Comparison of ENCODE assay signal across 10 mouse cellular contexts in genomic region chr9:121058116-121058515, GRCm38 (mm10).
DNase-seq lines count a peak whose midpoint lies in the region; ATAC-seq and TF ChIP-seq lines count a peak whose summit lies in the region.
"Had no signal": no experiment of that assay in that cellular context is flagged by ENCODE, and none has a peak within 500 bp of the region (broad histone marks: within the 10 kb centered on the region; RNA-seq: fewer than 3 reads in every experiment).

No protein-coding gene starts in this region.

- peak; percentile 26 for DNase-seq in gastrocnemius, adult 2 months
- no peak for DNase-seq in gastrocnemius, postnatal 25 days
- DNase-seq in adrenal gland, postnatal 36 days, result peak; percentile 22 to 31
- DNase-seq in heart, postnatal 14 days, result peak; percentile 30 to 50
- DNase-seq in lung, adult 18-20 months, result peak; percentile 23 to 58
- no peak for DNase-seq in cerebellum, adult 9-10 months
- DNase-seq in thymus, postnatal 14 days, result no peak
- DNase-seq: layer of hippocampus, adult 9-11 months had no signal

- intact Hi-C loops in gastrocnemius, adult 2 months (cut with DNase I), result no loop called here
- intact Hi-C loops in heart, postnatal 14 days (cut with DNase I), result loop anchor here (10.0 kb wide), 2 partner anchors 283 to 453 kb away; no protein-coding TSS in a partner anchor

- ATAC-seq in activated CD4-positive, CD25-positive, alpha-beta regulatory T cell, adult 4 months, result no peak

- H3K4me3 ChIP-seq in gastrocnemius, adult 2 months, result no peak overlapping the region
- H3K4me3 ChIP-seq: midbrain, embryonic 12.5 days had no signal

- no peak for TF ChIP-seq CTCF in gastrocnemius, adult 2 months (IDR thresholded peaks at IDR 0.05)

- H3K27ac ChIP-seq in gastrocnemius, adult 2 months, result peak overlapping the region; percentile 78
- H3K27ac ChIP-seq: midbrain, embryonic 12.5 days had no signal

Comparison
In these comparisons a context has a peak if more than half of its experiments do, and no peak if none do; other contexts are left out.
1. DNase-seq: peak in gastrocnemius, adult 2 months (single experiment), adrenal gland, postnatal 36 days (2 of 2), heart, postnatal 14 days (2 of 2) and lung, adult 18-20 months (2 of 2); none in gastrocnemius, postnatal 25 days (single experiment), cerebellum, adult 9-10 months (single experiment) and thymus, postnatal 14 days (single experiment).